Mouse (Mus musculus) layer of hippocampus, adult 9-11 months (tissue): ENCODE data around the gene Onecut3.

Experiments
- DNase-seq: peaks from one replicate; pipeline ENCODE4 v3.0.0; 2022

Onecut3 gene

GRCm38 (mm10) chr10:80504724-80505123, 10.1 kb downstream of the Onecut3 start:
- DNase-seq = no peak

- DNase-seq = no peak
These were observed 11.6 kb downstream of the Onecut3 start for GRCm38 (mm10) chr10:80506222-80506621.

GRCm38 (mm10) chr10:80509412-80510272, 15.0 kb downstream of the Onecut3 start:
- peak; percentile 55 for DNase-seq

- DNase-seq = no peak
These were observed 15.6 kb downstream of the Onecut3 start for GRCm38 (mm10) chr10:80510273-80510660.

GRCm38 (mm10) chr10:80513739-80514138, 19.1 kb downstream of the Onecut3 start:
- DNase-seq = no peak

GRCm38 (mm10) chr10:80519287-80519686, 24.7 kb downstream of the Onecut3 start:
- DNase-seq = no peak

GRCm38 (mm10) chr10:80523299-80523698, 28.7 kb downstream of the Onecut3 start:
- DNase-seq = no peak

GRCm38 (mm10) chr10:80526172-80526571, 31.5 kb downstream of the Onecut3 start:
- DNase-seq = no peak

- DNase-seq = no peak
These were observed 38.1 kb downstream of the Onecut3 start for GRCm38 (mm10) chr10:80532783-80533182.

- no peak for DNase-seq
These were observed 39.1 kb downstream of the Onecut3 start for GRCm38 (mm10) chr10:80533704-80534103.

GRCm38 (mm10) chr10:80535071-80535470, 40.4 kb downstream of the Onecut3 start:
- no peak for DNase-seq

GRCm38 (mm10) chr10:80535711-80536110, 41.1 kb downstream of the Onecut3 start:
- DNase-seq = no peak

GRCm38 (mm10) chr10:80538180-80538579, 43.5 kb downstream of the Onecut3 start:
- DNase-seq = no peak

GRCm38 (mm10) chr10:80538710-80539394, 44.2 kb downstream of the Onecut3 start, which contains the start of gene Atp8b3:
Gene Atp8b3, minus strand, starts transcription at chr10:80539124.
- DNase-seq = peak; percentile 55

GRCm38 (mm10) chr10:80539493-80539892, 44.9 kb downstream of the Onecut3 start:
- no peak for DNase-seq

GRCm38 (mm10) chr10:80543873-80544272, 49.2 kb downstream of the Onecut3 start:
- no peak for DNase-seq

- no peak for DNase-seq
These were observed 51.0 kb downstream of the Onecut3 start for GRCm38 (mm10) chr10:80545590-80545989.

GRCm38 (mm10) chr10:80546945-80547344, 52.3 kb downstream of the Onecut3 start:
- no peak for DNase-seq

GRCm38 (mm10) chr10:80547539-80547938, 52.9 kb downstream of the Onecut3 start:
- DNase-seq = no peak

- no peak for DNase-seq
These were observed 53.9 kb downstream of the Onecut3 start for GRCm38 (mm10) chr10:80548428-80549006.

GRCm38 (mm10) chr10:80549279-80549678, 54.6 kb downstream of the Onecut3 start:
- DNase-seq = no peak

- no peak for DNase-seq
These were observed 57.7 kb downstream of the Onecut3 start for GRCm38 (mm10) chr10:80552364-80552763.

- no peak for DNase-seq
These were observed 58.9 kb downstream of the Onecut3 start for GRCm38 (mm10) chr10:80553575-80553974.

GRCm38 (mm10) chr10:80553997-80554396, 59.4 kb downstream of the Onecut3 start:
- DNase-seq = no peak
